In genomic region chr9:36882034-36882745, GRCm38 (mm10) we compare ENCODE assay signal across 11 mouse cellular contexts.
A peak's percentile ranks its signal among the peaks of the same experiment; 100 is the strongest.
DNase-seq lines count a peak whose midpoint lies in the region; ATAC-seq lines count a peak whose summit lies in the region.
"Had no signal": no experiment of that assay in that cellular context is flagged by ENCODE, and none has a peak within 500 bp of the region (broad histone marks: within the 10 kb centered on the region; RNA-seq: fewer than 3 reads in every experiment).

No protein-coding gene starts in this region.

- 39% methylated on average over 8 of the region's 8 CpGs for WGBS in forebrain, embryonic 11.5 days
- 52% methylated on average over 8 of the region's 8 CpGs for WGBS in neural tube, embryonic 12.5 days
- WGBS in kidney, embryonic 15.5 days: 51% methylated on average over 8 of the region's 8 CpGs

- no peak overlapping the region for H3K4me3 ChIP-seq in forebrain, embryonic 11.5 days (ENCODE audit: low read depth, low read length)
- H3K4me3 ChIP-seq in neural tube, embryonic 12.5 days: no peak overlapping the region
- H3K4me3 ChIP-seq in kidney, embryonic 15.5 days (replicated peaks): no peak overlapping the region
- H3K4me3 ChIP-seq: embryonic facial prominence, embryonic 15.5 days had no signal

- DNase-seq in cerebellum, postnatal 10 days: peak; percentile 49 to 52
- no peak for DNase-seq in cerebellum, adult 11-12 months
- DNase-seq in forebrain, embryonic 11.5 days (ENCODE audit: low spot score): no peak
- peak; percentile 69 for DNase-seq in layer of hippocampus, adult 9-11 months
- no peak for DNase-seq in lung, postnatal 36 days
- DNase-seq in thymus, postnatal 0 days (ENCODE audit: low spot score): no peak

- peaks cover 9% of the 10 kb centered on the region; the same call in 1 of the 2 replicates for H3K4me1 ChIP-seq in forebrain, embryonic 11.5 days (replicated peaks; ENCODE audit: control insufficient read depth, insufficient read depth, low read length)
- H3K4me1 ChIP-seq in neural tube, embryonic 12.5 days: peaks cover 14% of the 10 kb centered on the region
- no peaks in the 10 kb centered on the region for H3K4me1 ChIP-seq in kidney, embryonic 15.5 days
- H3K4me1 ChIP-seq: embryonic facial prominence, embryonic 15.5 days had no signal

- H3K36me3 ChIP-seq in forebrain, embryonic 11.5 days (ENCODE audit: control insufficient read depth, insufficient read depth, low read length): no peaks in the 10 kb centered on the region; the same call in 1 of the 2 replicates
- H3K36me3 ChIP-seq in neural tube, embryonic 12.5 days: peaks cover 29% of the 10 kb centered on the region
- H3K36me3 ChIP-seq in kidney, embryonic 15.5 days: no peaks in the 10 kb centered on the region
- H3K36me3 ChIP-seq: embryonic facial prominence, embryonic 15.5 days had no signal

- no peaks in the 10 kb centered on the region for H3K27me3 ChIP-seq in forebrain, embryonic 11.5 days (ENCODE audit: control insufficient read depth, insufficient read depth, low read length)
- H3K27me3 ChIP-seq in neural tube, embryonic 12.5 days (replicated peaks): no peaks in the 10 kb centered on the region
- no peaks in the 10 kb centered on the region for H3K27me3 ChIP-seq in kidney, embryonic 15.5 days
- H3K27me3 ChIP-seq: embryonic facial prominence, embryonic 15.5 days had no signal

- H3K9me3 ChIP-seq in forebrain, embryonic 11.5 days (ENCODE audit: control insufficient read depth, low read length): no peaks in the 10 kb centered on the region
- H3K9me3 ChIP-seq in neural tube, embryonic 12.5 days: no peaks in the 10 kb centered on the region
- no peaks in the 10 kb centered on the region for H3K9me3 ChIP-seq in kidney, embryonic 15.5 days (replicated peaks)
- H3K9me3 ChIP-seq: embryonic facial prominence, embryonic 15.5 days had no signal

- no peak overlapping the region for H3K9ac ChIP-seq in forebrain, embryonic 11.5 days (ENCODE audit: low read length)
- no peak overlapping the region for H3K9ac ChIP-seq in neural tube, embryonic 12.5 days
- no peak overlapping the region for H3K9ac ChIP-seq in kidney, embryonic 15.5 days
- H3K9ac ChIP-seq: embryonic facial prominence, embryonic 15.5 days had no signal

- peak; percentile 87 for ATAC-seq in forebrain, embryonic 11.5 days (replicated peaks; ENCODE audit: low FRiP score)
- ATAC-seq in neural tube, embryonic 12.5 days (ENCODE audit: low FRiP score, low read depth): peak; percentile 91
- ATAC-seq in kidney, embryonic 15.5 days (replicated peaks; ENCODE audit: low FRiP score): no peak
- ATAC-seq: intestine, postnatal 0 days; Patski had no signal

- peak overlapping the region; percentile 71 for H3K27ac ChIP-seq in forebrain, embryonic 11.5 days (ENCODE audit: low read depth, low read length)
- H3K27ac ChIP-seq in neural tube, embryonic 12.5 days: 0 out of 2 replicates have a peak overlapping the region, but pooled peaks have one; percentile 22
- no peak overlapping the region for H3K27ac ChIP-seq in kidney, embryonic 15.5 days
- H3K27ac ChIP-seq: embryonic facial prominence, embryonic 15.5 days had no signal

- no peak overlapping the region for H3K4me2 ChIP-seq in forebrain, embryonic 11.5 days (ENCODE audit: low read depth, low read length, severe bottlenecking)
- peak overlapping the region; percentile 12; the same call in 1 of the 2 replicates for H3K4me2 ChIP-seq in neural tube, embryonic 12.5 days (replicated peaks)
- H3K4me2 ChIP-seq in kidney, embryonic 15.5 days: no peak overlapping the region
- H3K4me2 ChIP-seq: embryonic facial prominence, embryonic 15.5 days had no signal

Comparison
In these comparisons a context has a peak if more than half of its experiments do, and no peak if none do; other contexts are left out.
1. DNase-seq: peak in cerebellum, postnatal 10 days (2 of 2) and layer of hippocampus, adult 9-11 months (single experiment); none in cerebellum, adult 11-12 months (single experiment), forebrain, embryonic 11.5 days (single experiment), lung, postnatal 36 days (single experiment) and thymus, postnatal 0 days (single experiment).